Comparison of ENCODE assay signal across 9 mouse cellular contexts in the genomic region with DNA sequence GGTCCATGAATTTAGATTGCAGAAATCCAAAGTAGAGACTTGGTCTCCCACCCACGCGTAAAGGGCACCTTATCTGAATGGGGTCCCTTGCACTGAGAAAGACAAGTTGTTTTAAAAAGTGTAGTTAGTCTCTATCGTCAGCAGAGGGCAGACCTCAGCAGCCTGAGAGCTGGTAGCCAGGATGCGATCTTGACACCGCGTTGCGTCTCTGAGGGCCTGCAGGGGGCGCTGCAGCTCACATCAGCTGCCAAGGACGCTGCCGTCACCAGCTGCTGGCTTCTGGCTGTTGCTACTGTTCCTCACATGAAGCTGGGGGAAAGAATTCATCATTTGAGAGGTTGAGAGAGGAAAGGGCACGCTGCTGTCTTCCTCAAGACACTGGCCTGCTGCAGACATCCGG. TPM values are rescaled to one million over a fixed set of nuclear protein-coding genes. Genes with fewer than 3 reads are reported as not detected.
DNase-seq lines count a peak whose midpoint lies in the region; ATAC-seq and TF ChIP-seq lines count a peak whose summit lies in the region.
"Had no signal": no experiment of that assay in that cellular context is flagged by ENCODE, and none has a peak within 500 bp of the region (broad histone marks: within the 10 kb centered on the region; RNA-seq: fewer than 3 reads in every experiment).

No protein-coding gene starts in this region.

- ATAC-seq in forebrain, embryonic 14.5 days = peak; percentile 58
- peak; percentile 69 for ATAC-seq in liver, postnatal 0 days
- ATAC-seq in neural tube, embryonic 14.5 days (ENCODE audit: low read depth) = peak; percentile 77; the same call in 1 of the 2 replicates

- 15% methylated on average over 12 of the region's 12 CpGs for WGBS in forebrain, embryonic 14.5 days
- 7% methylated on average over 12 of the region's 12 CpGs for WGBS in liver, postnatal 0 days (ENCODE audit: insufficient replicate concordance)
- WGBS in neural tube, embryonic 14.5 days = 13% methylated on average over 12 of the region's 12 CpGs

- intact Hi-C loops in heart, postnatal 10 days (cut with DNase I) = loop anchor here (2.0 to 10.0 kb wide), 3 partner anchors 124 to 446 kb away; no protein-coding TSS in a partner anchor

- TF ChIP-seq CTCF in ES-Bruce4 (IDR thresholded peaks at IDR 0.05; ENCODE audit: low read depth, low read length) = peak; percentile 100
- peak; percentile 100 for TF ChIP-seq CTCF in liver, postnatal 0 days (IDR thresholded peaks at IDR 0.05; ENCODE audit: low read depth)
- peak; percentile 100 for TF ChIP-seq CTCF in testis, adult 2 months (IDR thresholded peaks at IDR 0.05; ENCODE audit: control insufficient read depth, insufficient read depth, insufficient replicate concordance, low read depth, low read length)

- no peaks in the 10 kb centered on the region for H3K27me3 ChIP-seq in ES-Bruce4 (ENCODE audit: control insufficient read depth, insufficient read depth, low read length, poor library complexity, severe bottlenecking)
- no peaks in the 10 kb centered on the region for H3K27me3 ChIP-seq in forebrain, embryonic 14.5 days (replicated peaks; ENCODE audit: control insufficient read depth, insufficient read depth, low read length)
- peaks cover 13% of the 10 kb centered on the region; the same call in 1 of the 2 replicates for H3K27me3 ChIP-seq in liver, postnatal 0 days (ENCODE audit: insufficient read depth, low read length)
- no peaks in the 10 kb centered on the region for H3K27me3 ChIP-seq in neural tube, embryonic 14.5 days (ENCODE audit: control insufficient read depth, insufficient read depth, low read length)
- H3K27me3 ChIP-seq in testis, adult 2 months (ENCODE audit: control insufficient read depth, insufficient read depth, low read length) = no peaks in the 10 kb centered on the region

- H3K36me3 ChIP-seq in ES-Bruce4 (ENCODE audit: control insufficient read depth, insufficient read depth, low read length, poor library complexity, severe bottlenecking) = no peaks in the 10 kb centered on the region
- H3K36me3 ChIP-seq in forebrain, embryonic 14.5 days (ENCODE audit: control insufficient read depth, insufficient read depth, low read length) = no peaks in the 10 kb centered on the region
- H3K36me3 ChIP-seq in liver, postnatal 0 days (replicated peaks; ENCODE audit: insufficient read depth, low read length) = no peaks in the 10 kb centered on the region
- no peaks in the 10 kb centered on the region for H3K36me3 ChIP-seq in neural tube, embryonic 14.5 days (ENCODE audit: control insufficient read depth, insufficient read depth, low read length)
- H3K36me3 ChIP-seq in testis, adult 2 months (ENCODE audit: control insufficient read depth, insufficient read depth, low read length) = no peaks in the 10 kb centered on the region
- H3K36me3 ChIP-seq: liver, embryonic 15.5 days had no signal

- no peak overlapping the region for H3K4me3 ChIP-seq in ES-Bruce4 (ENCODE audit: low read depth, low read length)
- H3K4me3 ChIP-seq in forebrain, embryonic 14.5 days (ENCODE audit: low read depth, low read length) = no peak overlapping the region
- H3K4me3 ChIP-seq in liver, postnatal 0 days (ENCODE audit: low read depth, low read length) = no peak overlapping the region
- H3K4me3 ChIP-seq in neural tube, embryonic 14.5 days (ENCODE audit: low read depth, low read length) = no peak overlapping the region
- peak overlapping the region; percentile 51 for H3K4me3 ChIP-seq in testis, adult 2 months (ENCODE audit: control insufficient read depth, low read depth, low read length)
- H3K4me3 ChIP-seq: liver, embryonic 15.5 days had no signal

- no peaks in the 10 kb centered on the region for H3K9me3 ChIP-seq in ES-Bruce4 (replicated peaks; ENCODE audit: control insufficient read depth, insufficient read depth, low read length, poor library complexity, severe bottlenecking)
- no peaks in the 10 kb centered on the region for H3K9me3 ChIP-seq in forebrain, embryonic 14.5 days (replicated peaks; ENCODE audit: control insufficient read depth, low read length)
- H3K9me3 ChIP-seq in liver, postnatal 0 days (ENCODE audit: low read length) = no peaks in the 10 kb centered on the region
- H3K9me3 ChIP-seq in neural tube, embryonic 14.5 days (ENCODE audit: control insufficient read depth, low read length) = no peaks in the 10 kb centered on the region
- H3K9me3 ChIP-seq: liver, embryonic 15.5 days had no signal

- H3K27ac ChIP-seq in ES-Bruce4 (ENCODE audit: insufficient read depth, low read length) = no peak overlapping the region
- H3K27ac ChIP-seq in forebrain, embryonic 14.5 days (ENCODE audit: low read depth, low read length) = no peak overlapping the region
- peak overlapping the region; percentile 57 for H3K27ac ChIP-seq in liver, postnatal 0 days (ENCODE audit: low read depth)
- H3K27ac ChIP-seq in neural tube, embryonic 14.5 days (ENCODE audit: low read depth, low read length) = no peak overlapping the region
- no peak overlapping the region for H3K27ac ChIP-seq in testis, adult 2 months (ENCODE audit: control insufficient read depth, insufficient read depth, low read depth, low read length)
- H3K27ac ChIP-seq: liver, embryonic 15.5 days had no signal

- no peaks in the 10 kb centered on the region for H3K4me1 ChIP-seq in ES-Bruce4 (ENCODE audit: control insufficient read depth, insufficient read depth, low read length)
- no peaks in the 10 kb centered on the region for H3K4me1 ChIP-seq in forebrain, embryonic 14.5 days (ENCODE audit: control insufficient read depth, insufficient read depth, low read length)
- no peaks in the 10 kb centered on the region; the same call in 1 of the 2 replicates for H3K4me1 ChIP-seq in liver, postnatal 0 days (ENCODE audit: insufficient read depth)
- H3K4me1 ChIP-seq in neural tube, embryonic 14.5 days (ENCODE audit: control insufficient read depth, insufficient read depth, low read length) = no peaks in the 10 kb centered on the region
- peaks cover 5% of the 10 kb centered on the region for H3K4me1 ChIP-seq in testis, adult 2 months (ENCODE audit: control insufficient read depth, insufficient read depth, low read length)

- no peak for TF ChIP-seq EP300 in ES-Bruce4 (IDR thresholded peaks at IDR 0.05; ENCODE audit: insufficient read depth, low read depth, low read length)
- TF ChIP-seq EP300 in liver, postnatal 0 days (IDR thresholded peaks at IDR 0.05; ENCODE audit: low read depth) = no peak

- no peak for TF ChIP-seq POLR2A in ES-Bruce4 (IDR thresholded peaks at IDR 0.05; ENCODE audit: insufficient read depth, low read length)
- no peak for TF ChIP-seq POLR2A in testis, adult 2 months (IDR thresholded peaks at IDR 0.05; ENCODE audit: control insufficient read depth, low read depth, low read length)

- no peak overlapping the region for H3K9ac ChIP-seq in ES-Bruce4 (ENCODE audit: low read depth, poor library complexity, severe bottlenecking)
- no peak overlapping the region for H3K9ac ChIP-seq in forebrain, embryonic 14.5 days (ENCODE audit: low read length)
- H3K9ac ChIP-seq in liver, postnatal 0 days (replicated peaks) = no peak overlapping the region
- H3K9ac ChIP-seq in neural tube, embryonic 14.5 days (replicated peaks; ENCODE audit: low read depth, low read length) = no peak overlapping the region
- H3K9ac ChIP-seq: liver, embryonic 15.5 days had no signal

- no peak overlapping the region for H3K4me2 ChIP-seq in forebrain, embryonic 14.5 days (ENCODE audit: low read length)
- H3K4me2 ChIP-seq in liver, postnatal 0 days (ENCODE audit: low read depth, low read length) = 0 out of 2 replicates have a peak overlapping the region, but pooled peaks have one; percentile 22
- H3K4me2 ChIP-seq in neural tube, embryonic 14.5 days (ENCODE audit: low read depth, low read length) = no peak overlapping the region
- H3K4me2 ChIP-seq: liver, embryonic 15.5 days had no signal

- peak; percentile 92 for DNase-seq in c-Kit-positive CD71-negative TER-119-negative erythroid progenitor cells, embryonic 14.5 days (ENCODE audit: low read depth)
- peak; percentile 95 for DNase-seq in forebrain, embryonic 14.5 days (ENCODE audit: low spot score)
- peak; percentile 93 to 95 for DNase-seq in heart, postnatal 10 days
- peak; percentile 89 to 95 for DNase-seq in kidney, postnatal 36 days
- DNase-seq in liver, postnatal 0 days = peak; percentile 87

RNA-seq across cellular contexts. Expression of a gene that starts 28.9 kb away (rescaled TPM):
- polyA plus RNA-seq in ES-Bruce4 (2011; ENCODE audit: insufficient read depth, insufficient read length, low read depth, missing spikeins) = 15.9 and 21.6 TPM in 2 replicates
- polyA plus RNA-seq in forebrain, embryonic 14.5 days (2014; fragmentation: Nextera tagmentation; extraction: Ambion mirVana) = 114 and 122 TPM in 2 replicates
- 10 to 100 TPM; 67.8 to 74.4 TPM for total RNA-seq in heart, postnatal 10 days (2021)
- 34.2 and 40.5 TPM in 2 replicates for polyA plus RNA-seq in liver, postnatal 0 days (2015; fragmentation: Nextera tagmentation; extraction: Ambion mirVana)
- 123 and 148 TPM in 2 replicates for polyA plus RNA-seq in neural tube, embryonic 14.5 days (2014; fragmentation: Nextera tagmentation; extraction: Ambion mirVana)
- 96.6 and 96.7 TPM in 2 replicates for polyA plus RNA-seq in testis, adult 2 months (2012; rRNA removed)

RNA-seq across cellular contexts. Expression of a gene that starts 47.7 kb away (rescaled TPM):
- 0.52 and 0.70 TPM in 2 replicates for polyA plus RNA-seq in ES-Bruce4 (2011; ENCODE audit: insufficient read depth, insufficient read length, low read depth, missing spikeins)
- 0.08 TPM in 1 of 2 replicates, not detected in the other for polyA plus RNA-seq in forebrain, embryonic 14.5 days (2014; fragmentation: Nextera tagmentation; extraction: Ambion mirVana)
- under 1 TPM in 1 of 2 experiments, not detected in 1; 0.30 TPM for total RNA-seq in heart, postnatal 10 days (2021)
- polyA plus RNA-seq in liver, postnatal 0 days (2015; fragmentation: Nextera tagmentation; extraction: Ambion mirVana) = not detected in 2 replicates
- polyA plus RNA-seq in neural tube, embryonic 14.5 days (2014; fragmentation: Nextera tagmentation; extraction: Ambion mirVana) = not detected in 2 replicates
- 0.22 and 0.31 TPM in 2 replicates for polyA plus RNA-seq in testis, adult 2 months (2012; rRNA removed)
- polyA plus RNA-seq: liver, embryonic 15.5 days had no signal
